Comparison of ENCODE assay signal across 8 mouse cellular contexts in the genomic region with DNA sequence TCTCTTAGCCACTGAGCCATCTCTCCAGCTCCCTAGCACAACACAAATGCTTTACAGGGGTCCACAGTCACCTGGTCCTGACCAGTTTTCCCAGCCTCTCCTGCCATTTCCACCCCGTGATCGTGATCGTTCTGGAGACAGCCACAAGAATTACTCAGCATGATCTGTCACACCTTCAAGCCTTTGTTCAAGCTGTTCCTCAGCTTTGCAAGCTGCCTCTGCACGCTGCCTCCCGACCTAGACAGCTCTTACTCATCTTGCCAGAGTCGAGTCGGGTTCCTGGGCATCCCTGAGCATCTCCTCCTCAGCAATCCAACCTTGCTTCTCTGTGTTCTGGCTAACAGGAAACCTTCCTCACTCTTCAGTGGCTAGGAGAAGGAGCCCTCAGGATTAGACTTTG. TPM values are rescaled to one million over a fixed set of nuclear protein-coding genes. Genes with fewer than 3 reads are reported as not detected.
DNase-seq lines count a peak whose midpoint lies in the region; ATAC-seq and TF ChIP-seq lines count a peak whose summit lies in the region.

A gene (plus strand): TSS at position 283 of the 400 bp plus-strand sequence.

- H3K36me3 ChIP-seq in lung, embryonic 15.5 days = no peaks in the 10 kb centered on the region
- no peaks in the 10 kb centered on the region for H3K36me3 ChIP-seq in heart, embryonic 11.5 days (ENCODE audit: control insufficient read depth, insufficient read depth, low read length)
- no peaks in the 10 kb centered on the region for H3K36me3 ChIP-seq in midbrain, postnatal 0 days (ENCODE audit: insufficient read depth, low read length)

- no peak within 1 kb of the TSS for H3K27ac ChIP-seq in lung, embryonic 15.5 days
- H3K27ac ChIP-seq in heart, embryonic 11.5 days (ENCODE audit: low read depth, low read length) = no peak within 1 kb of the TSS
- no peak within 1 kb of the TSS for H3K27ac ChIP-seq in midbrain, postnatal 0 days (ENCODE audit: low read depth, low read length)

- no peak within 1 kb of the TSS for H3K4me2 ChIP-seq in lung, embryonic 15.5 days
- H3K4me2 ChIP-seq in heart, embryonic 11.5 days = no peak within 1 kb of the TSS
- no peak within 1 kb of the TSS for H3K4me2 ChIP-seq in midbrain, postnatal 0 days (ENCODE audit: low read depth, low read length, poor library complexity, severe bottlenecking)

- H3K9ac ChIP-seq in lung, embryonic 15.5 days = no peak within 1 kb of the TSS
- no peak within 1 kb of the TSS for H3K9ac ChIP-seq in heart, embryonic 11.5 days (ENCODE audit: low read depth, low read length)
- no peak within 1 kb of the TSS for H3K9ac ChIP-seq in midbrain, postnatal 0 days (replicated peaks; ENCODE audit: low read length, poor library complexity, severe bottlenecking)

- no peaks in the 10 kb centered on the region for H3K9me3 ChIP-seq in lung, embryonic 15.5 days
- H3K9me3 ChIP-seq in heart, embryonic 11.5 days (replicated peaks; ENCODE audit: control insufficient read depth, low read length) = no peaks in the 10 kb centered on the region
- no peaks in the 10 kb centered on the region for H3K9me3 ChIP-seq in midbrain, postnatal 0 days (ENCODE audit: low read length)

- no peaks in the 10 kb centered on the region for H3K4me1 ChIP-seq in lung, embryonic 15.5 days
- H3K4me1 ChIP-seq in heart, embryonic 11.5 days (ENCODE audit: control insufficient read depth, insufficient read depth, low read length) = no peaks in the 10 kb centered on the region
- H3K4me1 ChIP-seq in midbrain, postnatal 0 days (ENCODE audit: insufficient read depth, low read length) = no peaks in the 10 kb centered on the region

- TF ChIP-seq POLR2A in brain, embryonic 14.5 days (IDR thresholded peaks at IDR 0.05; ENCODE audit: borderline replicate concordance, extremely low read depth, insufficient read depth, insufficient read length, poor library complexity, severe bottlenecking) = no peak

- no peak for ATAC-seq in lung, embryonic 15.5 days (ENCODE audit: borderline replicate concordance, extremely low read depth, low FRiP score, low TSS enrichment)
- no peak for ATAC-seq in heart, embryonic 11.5 days (replicated peaks; ENCODE audit: insufficient number of reproducible peaks, low FRiP score, low TSS enrichment)
- no peak for ATAC-seq in midbrain, postnatal 0 days (ENCODE audit: low FRiP score)

- TF ChIP-seq CTCF in brain, embryonic 14.5 days (IDR thresholded peaks at IDR 0.05; ENCODE audit: borderline replicate concordance, extremely low read depth, insufficient read depth, insufficient read length) = no peak
- TF ChIP-seq CTCF in midbrain, postnatal 0 days (IDR thresholded peaks at IDR 0.05) = no peak

- DNase-seq in lung, postnatal 10 days = no peak
- DNase-seq in brain, embryonic 14.5 days (ENCODE audit: low read depth) = no peak
- no peak for DNase-seq in left cerebral cortex, adult 8-10 months (ENCODE audit: low spot score in 2 of 2)
- DNase-seq in midbrain, postnatal 0 days (ENCODE audit: low spot score) = no peak
- no peak for DNase-seq in T-cell, adult 2 months (ENCODE audit: low spot score)
- DNase-seq in kidney, postnatal 14 days = no peak

- H3K27me3 ChIP-seq in lung, embryonic 15.5 days = no peaks in the 10 kb centered on the region
- no peaks in the 10 kb centered on the region for H3K27me3 ChIP-seq in heart, embryonic 11.5 days (ENCODE audit: control insufficient read depth, insufficient read depth, low read length)
- no peaks in the 10 kb centered on the region for H3K27me3 ChIP-seq in midbrain, postnatal 0 days (ENCODE audit: insufficient read depth, low read length)

- 48% methylated on average over 7 of the region's 7 CpGs for WGBS in lung, embryonic 15.5 days
- WGBS in heart, embryonic 11.5 days (ENCODE audit: insufficient replicate concordance) = 47% methylated on average over 7 of the region's 7 CpGs
- WGBS in midbrain, postnatal 0 days = 58% methylated on average over 7 of the region's 7 CpGs

- no peak within 1 kb of the TSS for H3K4me3 ChIP-seq in lung, embryonic 15.5 days
- no peak within 1 kb of the TSS for H3K4me3 ChIP-seq in heart, embryonic 11.5 days (ENCODE audit: low read depth, low read length)
- no peak within 1 kb of the TSS for H3K4me3 ChIP-seq in midbrain, postnatal 0 days (ENCODE audit: low read depth, low read length)

RNA-seq across cellular contexts. Expression of the gene that starts here (rescaled TPM):
- polyA plus RNA-seq in lung, embryonic 15.5 days (2015; fragmentation: Nextera tagmentation; extraction: Ambion mirVana) = 122 and 130 TPM in 2 replicates
- 145 and 269 TPM in 2 replicates for polyA plus RNA-seq in brain, embryonic 14.5 days (2012; rRNA removed)
- 83.1 and 94.1 TPM in 2 replicates for polyA plus RNA-seq in heart, embryonic 11.5 days (2014; fragmentation: Nextera tagmentation; extraction: Ambion mirVana)
- total RNA-seq in left cerebral cortex, adult 8-10 months (2022) = 10 to 100 TPM; 51.6 to 64.2 (median 54.6) TPM
- 198 and 223 TPM in 2 replicates for total RNA-seq in midbrain, postnatal 0 days (2014; rRNA removed)
- polyA plus RNA-seq in midbrain, postnatal 0 days (2015; fragmentation: Nextera tagmentation; extraction: Ambion mirVana) = 69.4 and 81.1 TPM in 2 replicates
